Mouse (Mus musculus) natural killer cell, adult 2 months (primary cell): ENCODE measurements around the gene Fhit.

Experiments
- DNase-seq, 2 experiments: peaks; one replicate each; pipeline ENCODE4 v3.0.0; 2022; ENCODE audit warnings: low spot score in 2 of 2

Gene Fhit

GRCm38 (mm10) chr14:9695217-9695690 lies 1466.6 kb downstream of the Fhit start:
- DNase-seq = no peak

GRCm38 (mm10) chr14:9688664-9689257 lies 1473.1 kb downstream of the Fhit start:
- DNase-seq = no peak

- no peak for DNase-seq
These were observed 1477.5 kb downstream of the Fhit start for GRCm38 (mm10) chr14:9684362-9684761.

- DNase-seq = no peak
These were observed 1489.1 kb downstream of the Fhit start for GRCm38 (mm10) chr14:9672728-9673127.

- no peak for DNase-seq
These were observed 1490.1 kb downstream of the Fhit start for GRCm38 (mm10) chr14:9671776-9672175.

GRCm38 (mm10) chr14:9669766-9670165 lies 1492.1 kb downstream of the Fhit start:
- DNase-seq = no peak

- no peak for DNase-seq
These were observed 1503.4 kb downstream of the Fhit start for GRCm38 (mm10) chr14:9658445-9658844.

GRCm38 (mm10) chr14:9651417-9651816 lies 1510.4 kb downstream of the Fhit start:
- no peak for DNase-seq

GRCm38 (mm10) chr14:9648416-9648815 lies 1513.4 kb downstream of the Fhit start:
- DNase-seq = no peak

GRCm38 (mm10) chr14:9646233-9646632 lies 1515.6 kb downstream of the Fhit start:
- DNase-seq = no peak

- DNase-seq = no peak
These were observed 1517.3 kb downstream of the Fhit start for GRCm38 (mm10) chr14:9644216-9645166.

GRCm38 (mm10) chr14:9643700-9644099 lies 1518.1 kb downstream of the Fhit start:
- DNase-seq = no peak

GRCm38 (mm10) chr14:9642628-9643027 lies 1519.2 kb downstream of the Fhit start:
- no peak for DNase-seq

- no peak for DNase-seq
These were observed 1519.8 kb downstream of the Fhit start for GRCm38 (mm10) chr14:9642068-9642467.

GRCm38 (mm10) chr14:9634247-9634991 lies 1527.4 kb downstream of the Fhit start:
- DNase-seq = no peak

GRCm38 (mm10) chr14:9632537-9632936 lies 1529.3 kb downstream of the Fhit start:
- no peak for DNase-seq

GRCm38 (mm10) chr14:9623219-9624043 lies 1538.4 kb downstream of the Fhit start:
- DNase-seq = no peak

- DNase-seq = no peak
These were observed 1540.8 kb downstream of the Fhit start for GRCm38 (mm10) chr14:9620902-9621540.

- no peak for DNase-seq
These were observed 1542.0 kb downstream of the Fhit start for GRCm38 (mm10) chr14:9619840-9620239.

GRCm38 (mm10) chr14:9613126-9613525 lies 1548.7 kb downstream of the Fhit start:
- DNase-seq = no peak

- DNase-seq = no peak
These were observed 1552.7 kb downstream of the Fhit start for GRCm38 (mm10) chr14:9609120-9609519.
